Mouse (Mus musculus): ENCODE results near the gene Itgb7. TPM values are rescaled to one million over a fixed set of nuclear protein-coding genes. Genes with fewer than 3 reads are reported as not detected.

Gene Itgb7
- total and polyA plus RNA-seq, 3 experiments = 22.1 to 83.5 (median 26.6) TPM

DNA sequence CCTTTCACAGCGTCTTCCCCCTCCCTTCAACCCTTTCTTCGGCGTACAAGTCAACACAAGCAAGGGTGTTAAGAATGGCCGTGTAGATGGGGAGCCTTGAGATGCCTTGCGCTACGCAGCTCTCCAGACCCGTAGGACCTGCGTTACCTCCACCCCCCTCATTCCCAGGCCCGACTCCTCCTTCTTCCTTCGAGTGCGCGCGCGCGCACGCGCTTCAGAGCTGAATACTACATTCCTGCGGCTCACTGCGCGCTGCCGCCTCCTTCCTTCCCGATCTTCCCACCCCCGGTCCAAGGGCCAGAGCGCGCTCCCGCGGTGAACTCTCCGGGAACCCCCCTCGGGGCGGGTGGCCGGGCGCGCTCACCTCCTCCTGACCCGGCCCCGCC, 15.1 kb upstream of the Itgb7 start:
- DNase-seq (ENCODE audit: low spot score) (peak; percentile 64), ATAC-seq (ENCODE audit: extremely low read depth, insufficient number of reproducible peaks, low FRiP score, poor library complexity, severe bottlenecking) (0 out of 2 replicates have a peak, but pooled peaks have one; percentile 6)
- no peaks in the 10 kb centered on the region for H3K36me3 ChIP-seq (replicated peaks)
- no peak for TF ChIP-seq POLR2AphosphoS5 (IDR thresholded peaks at IDR 0.05; ENCODE audit: insufficient replicate concordance, low read depth, low read length)
- no peak for TF ChIP-seq GATA1 (IDR thresholded peaks at IDR 0.05; ENCODE audit: borderline replicate concordance, low read length)
- no peak for TF ChIP-seq CTCF (IDR thresholded peaks at IDR 0.05; ENCODE audit: low read depth, low read length)
- TF ChIP-seq TAL1 (conservative IDR thresholded peaks at IDR 0.05; ENCODE audit: low read depth, low read length) = no peak
- TF ChIP-seq GATA2 (IDR thresholded peaks at IDR 0.05; ENCODE audit: borderline replicate concordance, low read depth, low read length) = no peak
- H3K4me1 ChIP-seq (ENCODE audit: insufficient read depth, low read depth, low read length) = peaks cover 74% of the 10 kb centered on the region
- no peaks in the 10 kb centered on the region for H3K9me3 ChIP-seq (replicated peaks)
- peak overlapping the region; percentile 74 for H3K4me3 ChIP-seq (ENCODE audit: low read depth, low read length)
- H3K27me3 ChIP-seq (ENCODE audit: insufficient read depth, low read length) = peaks cover 97% of the 10 kb centered on the region

DNA sequence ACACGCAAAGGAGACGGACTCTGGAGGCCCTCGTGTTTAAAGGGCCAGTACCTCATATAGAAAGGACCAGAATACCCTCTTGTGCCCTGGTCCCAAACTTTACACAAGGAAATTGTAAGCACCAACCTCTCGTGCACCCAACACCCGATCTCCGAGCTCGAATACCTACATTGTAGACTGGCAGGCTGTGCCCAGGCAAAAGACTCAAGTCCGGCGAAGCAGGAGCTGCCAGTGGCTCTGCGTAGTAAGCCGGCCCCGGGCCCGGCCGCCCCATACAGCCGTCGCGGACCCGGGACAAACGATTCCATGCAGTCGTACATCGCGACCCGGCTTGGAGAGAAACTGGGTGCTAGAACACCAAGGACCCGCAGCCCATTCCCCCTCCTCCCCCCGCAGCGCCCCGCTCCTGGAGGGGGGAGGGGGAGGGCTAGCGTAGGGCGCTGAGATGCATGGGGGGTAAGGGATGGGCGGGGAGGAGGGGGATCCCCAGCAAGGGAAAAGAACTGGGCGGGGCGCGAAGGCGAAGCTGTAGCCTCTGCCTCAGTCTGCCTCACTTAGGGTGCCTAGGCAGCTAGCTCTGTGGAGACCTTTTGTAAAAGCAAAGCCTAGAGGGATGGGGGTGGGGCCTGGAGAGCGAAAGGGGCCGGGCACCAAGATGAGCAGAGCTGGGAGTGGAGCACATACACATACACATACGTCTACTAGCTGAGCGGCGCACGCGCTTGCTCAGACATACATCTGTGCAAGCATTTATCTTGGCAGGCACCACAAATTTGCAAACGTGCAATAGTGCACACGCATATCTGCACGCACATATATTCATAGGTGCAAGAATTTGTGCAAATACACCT, 14.4 kb upstream of the Itgb7 start:
- Histone ChIP-seq H3K4me1 (ENCODE audit: insufficient read depth, low read depth, low read length) (peaks cover 76% of the 10 kb centered on the region), H3K4me3 (ENCODE audit: low read depth, low read length) (peak overlapping the region; percentile 74), H3K36me3 (replicated peaks) (no peaks in the 10 kb centered on the region), H3K27me3 (ENCODE audit: insufficient read depth, low read length) (peaks cover 96% of the 10 kb centered on the region), H3K9me3 (replicated peaks) (no peaks in the 10 kb centered on the region)
- DNase-seq (ENCODE audit: low spot score) (peak; percentile 69), ATAC-seq (ENCODE audit: extremely low read depth, insufficient number of reproducible peaks, low FRiP score, poor library complexity, severe bottlenecking) (peak; percentile 64)
- TF ChIP-seq TAL1 (conservative IDR thresholded peaks at IDR 0.05; ENCODE audit: low read depth, low read length) (no peak), GATA2 (IDR thresholded peaks at IDR 0.05; ENCODE audit: borderline replicate concordance, low read depth, low read length) (no peak), POLR2AphosphoS5 (IDR thresholded peaks at IDR 0.05; ENCODE audit: insufficient replicate concordance, low read depth, low read length) (no peak), GATA1 (IDR thresholded peaks at IDR 0.05; ENCODE audit: borderline replicate concordance, low read length) (no peak), CTCF (IDR thresholded peaks at IDR 0.05; ENCODE audit: low read depth, low read length) (no peak)

DNA sequence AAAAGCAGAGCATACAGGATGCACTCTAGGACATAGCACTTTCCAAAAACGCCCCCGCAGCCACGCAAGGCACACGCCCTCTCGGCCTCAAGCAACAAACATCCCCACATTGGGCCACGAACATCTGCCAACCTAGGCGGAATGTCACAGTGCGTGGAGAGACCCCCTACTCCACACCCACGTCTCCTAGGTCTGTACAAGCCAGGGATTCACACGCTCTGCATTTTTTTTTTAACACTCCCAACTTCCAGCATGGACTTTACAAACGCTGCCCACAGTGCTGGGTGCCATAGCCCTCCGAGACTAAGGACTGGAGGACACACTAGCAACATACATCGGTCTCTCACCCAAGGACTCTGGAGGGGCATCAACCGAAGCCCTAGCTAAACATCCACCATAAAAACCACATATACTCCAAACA, 13.7 kb upstream of the Itgb7 start:
- Histone ChIP-seq H3K27me3 (ENCODE audit: insufficient read depth, low read length) (peaks cover 96% of the 10 kb centered on the region), H3K9me3 (replicated peaks) (no peaks in the 10 kb centered on the region), H3K4me1 (ENCODE audit: insufficient read depth, low read depth, low read length) (peaks cover 78% of the 10 kb centered on the region), H3K36me3 (replicated peaks) (no peaks in the 10 kb centered on the region), H3K4me3 (ENCODE audit: low read depth, low read length) (peak overlapping the region; percentile 74; the same call in 1 of the 2 replicates)
- no peak for TF ChIP-seq CTCF (IDR thresholded peaks at IDR 0.05; ENCODE audit: low read depth, low read length)
- TF ChIP-seq GATA2 (IDR thresholded peaks at IDR 0.05; ENCODE audit: borderline replicate concordance, low read depth, low read length) = no peak
- no peak for TF ChIP-seq TAL1 (conservative IDR thresholded peaks at IDR 0.05; ENCODE audit: low read depth, low read length)
- no peak for TF ChIP-seq POLR2AphosphoS5 (IDR thresholded peaks at IDR 0.05; ENCODE audit: insufficient replicate concordance, low read depth, low read length)
- TF ChIP-seq GATA1 (IDR thresholded peaks at IDR 0.05; ENCODE audit: borderline replicate concordance, low read length) = no peak
- no peak for ATAC-seq (ENCODE audit: extremely low read depth, insufficient number of reproducible peaks, low FRiP score, poor library complexity, severe bottlenecking)
- no peak for DNase-seq (ENCODE audit: low spot score)

DNA sequence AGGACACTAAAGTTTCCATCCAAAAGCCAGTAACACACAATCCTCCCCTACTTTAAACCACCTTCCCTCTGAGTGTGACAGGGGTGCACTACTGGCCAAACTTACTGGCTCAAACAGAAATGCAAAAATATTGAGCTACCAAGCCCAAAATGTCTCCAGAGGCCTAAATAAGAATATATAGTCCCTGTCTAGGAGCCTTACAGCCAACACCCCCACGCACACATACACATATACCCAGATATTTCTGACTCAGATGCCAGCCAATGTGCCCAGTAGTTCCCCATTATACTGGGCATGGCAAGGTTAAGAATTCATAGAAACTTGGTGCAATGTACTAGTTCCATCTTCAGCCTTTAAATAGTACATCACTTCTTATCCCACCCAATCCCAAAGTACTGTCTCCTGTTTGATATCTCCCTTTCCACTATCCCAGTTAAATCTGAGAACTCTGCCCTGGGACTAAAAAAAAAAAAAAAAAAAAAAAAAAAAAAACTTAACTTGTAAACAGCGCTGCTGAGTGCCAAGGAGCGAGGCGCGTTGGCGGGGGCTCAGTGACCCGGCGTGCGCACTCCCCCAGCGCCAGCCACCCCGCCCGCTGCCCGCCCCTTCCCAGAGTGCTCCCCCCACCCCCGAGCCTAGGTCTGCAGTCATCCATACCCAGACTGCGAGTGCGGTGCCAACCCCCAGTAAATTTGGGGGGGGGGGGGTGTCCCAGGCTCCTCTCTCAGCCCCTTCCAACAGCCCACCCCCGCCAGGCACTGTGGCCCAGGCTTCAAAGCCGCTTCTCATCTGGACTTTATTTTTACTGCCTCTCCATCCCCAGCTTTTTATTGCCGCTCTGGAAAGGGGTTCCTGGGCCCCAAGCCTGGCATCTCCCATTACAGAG, 12.8 kb upstream of the Itgb7 start:
- no peak for ATAC-seq (ENCODE audit: extremely low read depth, insufficient number of reproducible peaks, low FRiP score, poor library complexity, severe bottlenecking)
- Histone ChIP-seq H3K36me3 (replicated peaks) (no peaks in the 10 kb centered on the region), H3K4me1 (ENCODE audit: insufficient read depth, low read depth, low read length) (peaks cover 76% of the 10 kb centered on the region), H3K9me3 (replicated peaks) (no peaks in the 10 kb centered on the region), H3K4me3 (ENCODE audit: low read depth, low read length) (no peak overlapping the region; the same call in 1 of the 2 replicates), H3K27me3 (ENCODE audit: insufficient read depth, low read length) (peaks cover 95% of the 10 kb centered on the region)
- DNase-seq (ENCODE audit: low spot score) = no peak
- no peak for TF ChIP-seq GATA1 (IDR thresholded peaks at IDR 0.05; ENCODE audit: borderline replicate concordance, low read length)
- TF ChIP-seq GATA2 (IDR thresholded peaks at IDR 0.05; ENCODE audit: borderline replicate concordance, low read depth, low read length) = no peak
- no peak for TF ChIP-seq CTCF (IDR thresholded peaks at IDR 0.05; ENCODE audit: low read depth, low read length)
- TF ChIP-seq POLR2AphosphoS5 (IDR thresholded peaks at IDR 0.05; ENCODE audit: insufficient replicate concordance, low read depth, low read length) = no peak
- TF ChIP-seq TAL1 (conservative IDR thresholded peaks at IDR 0.05; ENCODE audit: low read depth, low read length) = no peak

DNA sequence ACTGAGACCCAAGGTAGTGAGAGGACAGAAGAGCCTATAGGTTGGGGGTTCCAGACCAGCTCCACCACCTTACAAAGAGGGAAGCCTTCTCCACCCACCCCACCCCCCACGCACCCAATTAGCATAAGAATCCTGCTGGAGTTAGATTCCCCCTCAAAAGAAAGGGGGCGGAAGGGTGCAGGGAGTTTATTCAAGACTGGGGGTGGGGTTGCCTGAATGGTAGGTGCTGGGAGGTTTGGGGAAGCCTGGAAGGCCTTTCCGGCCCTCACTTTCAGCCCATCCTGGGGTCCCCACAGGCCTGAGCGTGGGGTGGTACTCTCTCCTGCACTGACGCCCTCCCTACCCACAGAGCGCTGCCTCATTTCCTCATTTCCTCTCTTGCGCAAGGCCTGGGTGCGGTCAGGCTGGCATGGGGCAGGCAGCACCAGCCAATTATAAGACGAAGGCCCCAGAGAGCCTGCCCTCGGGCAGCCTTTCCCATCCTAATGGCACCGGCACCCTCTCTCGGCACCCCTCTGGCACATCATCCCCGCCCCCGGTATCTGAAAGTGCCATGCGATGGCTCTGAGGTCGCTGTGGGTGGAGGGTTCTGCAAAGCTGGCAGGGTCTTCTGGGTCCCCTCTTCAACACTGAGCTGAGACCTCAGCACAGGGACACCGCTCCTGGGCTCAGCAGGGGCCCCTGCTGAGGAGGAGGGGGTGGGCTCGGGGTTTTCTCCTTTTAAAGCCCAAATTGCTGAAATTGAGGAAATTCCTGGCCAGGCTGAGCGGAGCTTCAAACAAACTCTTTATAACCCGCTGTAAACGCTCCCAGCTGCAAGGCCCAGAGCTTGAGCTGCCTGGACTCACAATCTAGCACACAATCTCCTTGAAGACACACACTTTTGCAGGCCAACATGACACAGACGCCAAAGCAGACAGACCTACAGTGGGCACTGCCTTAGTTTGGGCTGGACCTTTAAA, 11.8 kb upstream of the Itgb7 start:
- TF ChIP-seq POLR2AphosphoS5 (IDR thresholded peaks at IDR 0.05; ENCODE audit: insufficient replicate concordance, low read depth, low read length) (no peak), GATA2 (IDR thresholded peaks at IDR 0.05; ENCODE audit: borderline replicate concordance, low read depth, low read length) (no peak), CTCF (IDR thresholded peaks at IDR 0.05; ENCODE audit: low read depth, low read length) (no peak), GATA1 (IDR thresholded peaks at IDR 0.05; ENCODE audit: borderline replicate concordance, low read length) (no peak), TAL1 (conservative IDR thresholded peaks at IDR 0.05; ENCODE audit: low read depth, low read length) (no peak)
- peaks cover 95% of the 10 kb centered on the region for H3K27me3 ChIP-seq (ENCODE audit: insufficient read depth, low read length)
- DNase-seq (ENCODE audit: low spot score) (peak; percentile 62), ATAC-seq (ENCODE audit: extremely low read depth, insufficient number of reproducible peaks, low FRiP score, poor library complexity, severe bottlenecking) (peak; percentile 46)
- peaks cover 72% of the 10 kb centered on the region for H3K4me1 ChIP-seq (ENCODE audit: insufficient read depth, low read depth, low read length)
- peak overlapping the region; percentile 53; the same call in 1 of the 2 replicates for H3K4me3 ChIP-seq (ENCODE audit: low read depth, low read length)
- no peaks in the 10 kb centered on the region for H3K36me3 ChIP-seq (replicated peaks)
- no peaks in the 10 kb centered on the region for H3K9me3 ChIP-seq (replicated peaks)
